Mouse (Mus musculus) C2C12 (cell line): Measurements from ENCODE around the gene Pkdrej.

Source experiments
- CTCF ChIP-seq: IDR thresholded peaks from one replicate; pipeline ENCODE4 v1.5.1; 2011; ENCODE audit not compliant: control insufficient read depth, insufficient read depth, insufficient read length
- MYOD1 ChIP-seq: IDR thresholded peaks from one replicate; pipeline ENCODE4 v1.6.1; 2011; ENCODE audit warnings: low read depth; ENCODE audit not compliant: control insufficient read depth, insufficient read length
- MYOG ChIP-seq: IDR thresholded peaks from one replicate; pipeline ENCODE4 v1.6.1; 2011; ENCODE audit not compliant: control insufficient read depth, insufficient read length; ENCODE audit errors: extremely low read depth
- USF1 ChIP-seq: IDR thresholded peaks from one replicate; pipeline ENCODE4 v1.6.1; 2011; ENCODE audit warnings: low read depth, mild to moderate bottlenecking, control low read depth, moderate library complexity

DNA sequence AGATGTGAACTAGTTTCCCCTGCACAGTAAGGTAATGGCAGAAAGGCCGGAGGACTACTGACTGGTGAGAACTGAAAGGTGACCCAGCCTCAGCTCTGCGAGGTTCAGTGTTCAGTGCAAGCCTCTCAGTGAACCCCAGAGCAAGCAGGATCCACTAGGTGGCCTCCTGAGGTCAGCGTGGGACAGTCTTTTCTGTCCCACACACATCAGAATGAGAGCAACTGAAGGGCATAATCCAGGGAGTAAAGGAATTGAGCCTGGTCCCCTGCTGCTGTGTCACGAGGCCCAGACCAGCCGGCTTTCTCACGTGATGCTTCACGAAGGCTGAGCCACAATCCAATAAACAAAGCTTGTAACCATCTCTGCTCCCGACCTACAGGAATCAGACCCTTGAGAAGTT, 13.1 kb downstream of the Pkdrej start:
- TF ChIP-seq CTCF (no peak), USF1 (no peak), MYOG (no peak), MYOD1 (no peak)
